Mouse (Mus musculus): ENCODE measurements around the gene Pum1. TPM values are rescaled to one million over a fixed set of nuclear protein-coding genes. Genes with fewer than 3 reads are reported as not detected.

Pum1 gene
- polyA plus RNA-seq, 1 experiment = 48.4 TPM

GRCm38 (mm10) chr4:130794771-130795170 is 131.7 kb downstream of the Pum1 start:
- H3K36me3 ChIP-seq (ENCODE audit: control insufficient read depth, insufficient read depth, low read length) = no peaks in the 10 kb centered on the region
- peaks cover 21% of the 10 kb centered on the region for H3K27me3 ChIP-seq (ENCODE audit: control insufficient read depth, insufficient read depth, low read length)
- TF ChIP-seq CTCF (IDR thresholded peaks at IDR 0.05; ENCODE audit: extremely low read depth, insufficient read length, insufficient replicate concordance, low read depth, low read length) (no peak), POLR2A (IDR thresholded peaks at IDR 0.05; ENCODE audit: low read depth, low read length) (no peak)
- H3K27ac ChIP-seq (ENCODE audit: insufficient read depth, low read depth, low read length) = no peak overlapping the region
- peaks cover 9% of the 10 kb centered on the region for H3K4me1 ChIP-seq (ENCODE audit: control insufficient read depth, insufficient read depth, insufficient read length, low read length)
- WGBS = 33% methylated on average over 4 of the region's 4 CpGs
- no peak overlapping the region for H3K4me3 ChIP-seq (ENCODE audit: low read depth, low read length)

- no peak overlapping the region for H3K27ac ChIP-seq (ENCODE audit: insufficient read depth, low read depth, low read length)
- no peak overlapping the region for H3K4me3 ChIP-seq (ENCODE audit: low read depth, low read length)
- WGBS = 89% methylated on average over 6 of the region's 6 CpGs
- TF ChIP-seq POLR2A (IDR thresholded peaks at IDR 0.05; ENCODE audit: low read depth, low read length) = no peak
- H3K27me3 ChIP-seq (ENCODE audit: control insufficient read depth, insufficient read depth, low read length) = peaks cover 21% of the 10 kb centered on the region
- H3K36me3 ChIP-seq (ENCODE audit: control insufficient read depth, insufficient read depth, low read length) = no peaks in the 10 kb centered on the region
- H3K4me1 ChIP-seq (ENCODE audit: control insufficient read depth, insufficient read depth, insufficient read length, low read length) = peaks cover 9% of the 10 kb centered on the region
Measured at GRCm38 (mm10) chr4:130795970-130796369, 132.8 kb downstream of the Pum1 start.

- H3K4me1 ChIP-seq (ENCODE audit: control insufficient read depth, insufficient read depth, insufficient read length, low read length) = peaks cover 9% of the 10 kb centered on the region
- TF ChIP-seq CTCF (IDR thresholded peaks at IDR 0.05; ENCODE audit: extremely low read depth, insufficient read length, insufficient replicate concordance, low read depth, low read length) = no peak
- TF ChIP-seq POLR2A (IDR thresholded peaks at IDR 0.05; ENCODE audit: low read depth, low read length) = no peak
- no peak overlapping the region for H3K4me3 ChIP-seq (ENCODE audit: low read depth, low read length)
Measured at GRCm38 (mm10) chr4:130797201-130798051, 134.3 kb downstream of the Pum1 start.

GRCm38 (mm10) chr4:130798416-130798815 is 135.3 kb downstream of the Pum1 start:
- no peak overlapping the region for H3K27ac ChIP-seq (ENCODE audit: insufficient read depth, low read depth, low read length)
- H3K4me1 ChIP-seq (ENCODE audit: control insufficient read depth, insufficient read depth, insufficient read length, low read length) = peaks cover 6% of the 10 kb centered on the region
- H3K27me3 ChIP-seq (ENCODE audit: control insufficient read depth, insufficient read depth, low read length) = peaks cover 8% of the 10 kb centered on the region
- 67% methylated on average over 1 of the region's 1 CpGs for WGBS
- no peak overlapping the region for H3K4me3 ChIP-seq (ENCODE audit: low read depth, low read length)
- TF ChIP-seq POLR2A (IDR thresholded peaks at IDR 0.05; ENCODE audit: low read depth, low read length) (no peak), CTCF (IDR thresholded peaks at IDR 0.05; ENCODE audit: extremely low read depth, insufficient read length, insufficient replicate concordance, low read depth, low read length) (no peak)
- no peaks in the 10 kb centered on the region for H3K36me3 ChIP-seq (ENCODE audit: control insufficient read depth, insufficient read depth, low read length)

More at GRCm38 (mm10) chr4:130797201-130798051, 134.3 kb downstream of the Pum1 start:
- no peak overlapping the region for H3K27ac ChIP-seq (ENCODE audit: insufficient read depth, low read depth, low read length)
- WGBS = 52% methylated on average over 15 of the region's 15 CpGs
- H3K27me3 ChIP-seq (ENCODE audit: control insufficient read depth, insufficient read depth, low read length) = peaks cover 16% of the 10 kb centered on the region
- H3K36me3 ChIP-seq (ENCODE audit: control insufficient read depth, insufficient read depth, low read length) = no peaks in the 10 kb centered on the region

- Histone ChIP-seq H3K27me3 (ENCODE audit: control insufficient read depth, insufficient read depth, low read length) (peaks cover 4% of the 10 kb centered on the region), H3K4me1 (ENCODE audit: control insufficient read depth, insufficient read depth, insufficient read length, low read length) (peaks cover 6% of the 10 kb centered on the region), H3K4me3 (ENCODE audit: low read depth, low read length) (no peak overlapping the region), H3K27ac (ENCODE audit: insufficient read depth, low read depth, low read length) (no peak overlapping the region), H3K36me3 (ENCODE audit: control insufficient read depth, insufficient read depth, low read length) (no peaks in the 10 kb centered on the region)
- WGBS = 32% methylated on average over 4 of the region's 4 CpGs
- TF ChIP-seq CTCF (IDR thresholded peaks at IDR 0.05; ENCODE audit: extremely low read depth, insufficient read length, insufficient replicate concordance, low read depth, low read length) (no peak), POLR2A (IDR thresholded peaks at IDR 0.05; ENCODE audit: low read depth, low read length) (no peak)
Measured at GRCm38 (mm10) chr4:130799118-130799517, 136.0 kb downstream of the Pum1 start.

GRCm38 (mm10) chr4:130799582-130799981 is 136.5 kb downstream of the Pum1 start:
- Histone ChIP-seq H3K36me3 (ENCODE audit: control insufficient read depth, insufficient read depth, low read length) (no peaks in the 10 kb centered on the region), H3K4me1 (ENCODE audit: control insufficient read depth, insufficient read depth, insufficient read length, low read length) (peaks cover 6% of the 10 kb centered on the region), H3K27ac (ENCODE audit: insufficient read depth, low read depth, low read length) (peak overlapping the region; percentile 18; the same call in 1 of the 2 replicates), H3K27me3 (ENCODE audit: control insufficient read depth, insufficient read depth, low read length) (no peaks in the 10 kb centered on the region; the same call in 1 of the 2 replicates), H3K4me3 (ENCODE audit: low read depth, low read length) (no peak overlapping the region)
- no peak for TF ChIP-seq CTCF (IDR thresholded peaks at IDR 0.05; ENCODE audit: extremely low read depth, insufficient read length, insufficient replicate concordance, low read depth, low read length)
- no peak for TF ChIP-seq POLR2A (IDR thresholded peaks at IDR 0.05; ENCODE audit: low read depth, low read length)
- 42% methylated on average over 5 of the region's 5 CpGs for WGBS

GRCm38 (mm10) chr4:130800147-130800546 is 137.0 kb downstream of the Pum1 start:
- Histone ChIP-seq H3K4me1 (ENCODE audit: control insufficient read depth, insufficient read depth, insufficient read length, low read length) (peaks cover 6% of the 10 kb centered on the region), H3K36me3 (ENCODE audit: control insufficient read depth, insufficient read depth, low read length) (no peaks in the 10 kb centered on the region), H3K27ac (ENCODE audit: insufficient read depth, low read depth, low read length) (peak overlapping the region; percentile 29; the same call in 1 of the 2 replicates), H3K4me3 (ENCODE audit: low read depth, low read length) (no peak overlapping the region), H3K27me3 (ENCODE audit: control insufficient read depth, insufficient read depth, low read length) (no peaks in the 10 kb centered on the region)
- TF ChIP-seq CTCF (IDR thresholded peaks at IDR 0.05; ENCODE audit: extremely low read depth, insufficient read length, insufficient replicate concordance, low read depth, low read length) (no peak), POLR2A (IDR thresholded peaks at IDR 0.05; ENCODE audit: low read depth, low read length) (no peak)
- WGBS = 69% methylated on average over 6 of the region's 6 CpGs

Measured in small intestine, adult 2 months (tissue).